ENCODE assay signal across 32 mouse cellular contexts in the genomic region with DNA sequence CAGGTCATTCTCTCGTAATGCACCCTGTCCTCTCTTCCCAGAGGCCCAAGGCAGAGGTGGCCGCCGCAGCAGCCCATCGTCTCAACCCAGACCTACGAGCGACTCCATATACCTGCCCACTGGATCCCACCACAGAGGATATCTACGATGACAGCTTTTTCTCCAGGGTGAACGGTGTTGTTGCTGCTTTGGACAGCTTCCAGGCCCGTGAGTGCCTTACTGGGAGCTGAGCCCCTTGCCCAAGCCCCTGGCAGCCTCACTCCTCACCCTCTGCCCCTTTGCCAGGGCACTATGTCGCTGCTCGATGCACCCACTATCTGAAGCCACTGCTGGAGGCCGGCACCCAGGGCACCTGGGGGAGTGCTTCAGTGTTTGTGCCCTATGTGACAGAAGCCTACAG. TPM values are rescaled to one million over a fixed set of nuclear protein-coding genes. Genes with fewer than 3 reads are reported as not detected.
DNase-seq lines count a peak whose midpoint lies in the region; ATAC-seq lines count a peak whose summit lies in the region.
"Had no signal": no experiment of that assay in that cellular context is flagged by ENCODE, and none has a peak within 500 bp of the region (broad histone marks: within the 10 kb centered on the region; RNA-seq: fewer than 3 reads in every experiment).

No protein-coding gene starts in this region.

- peaks cover 85% of the 10 kb centered on the region for H3K4me1 ChIP-seq in heart, embryonic 10.5 days
- H3K4me1 ChIP-seq in midbrain, embryonic 10.5 days: peaks cover 33% of the 10 kb centered on the region
- peaks cover 2% of the 10 kb centered on the region; the same call in 1 of the 2 replicates for H3K4me1 ChIP-seq in midbrain, embryonic 16.5 days (ENCODE audit: control insufficient read depth, insufficient read depth, low read length)
- peaks cover 97% of the 10 kb centered on the region for H3K4me1 ChIP-seq in liver, embryonic 13.5 days (replicated peaks)

- intact Hi-C loops in heart, postnatal 14 days (cut with DNase I): no loop called here

- H3K4me3 ChIP-seq in heart, embryonic 10.5 days: no peak overlapping the region
- no peak overlapping the region for H3K4me3 ChIP-seq in midbrain, embryonic 10.5 days
- H3K4me3 ChIP-seq in midbrain, embryonic 16.5 days (ENCODE audit: low read depth, low read length): no peak overlapping the region
- H3K4me3 ChIP-seq in liver, embryonic 13.5 days (replicated peaks): no peak overlapping the region; the same call in 1 of the 2 replicates
- H3K4me3 ChIP-seq: forebrain, embryonic 15.5 days; hindbrain, embryonic 15.5 days; midbrain, embryonic 15.5 days had no signal

- DNase-seq in heart, embryonic 10.5 days (ENCODE audit: low spot score): no peak
- no peak for DNase-seq in heart, postnatal 14 days
- DNase-seq in midbrain, embryonic 10.5 days (ENCODE audit: low spot score): no peak
- no peak for DNase-seq in liver, embryonic 13.5 days
- DNase-seq in cerebellum, adult 8-10 months: no peak
- no peak for DNase-seq in c-Kit-positive CD71-positive TER-119-positive erythroid progenitor cells, embryonic 14.5 days (ENCODE audit: low spot score)
- DNase-seq: adrenal gland, postnatal 14 days; cerebellum, adult 11-12 months; cerebellum, postnatal 10 days; gastrocnemius, postnatal 25 days; heart, postnatal 4 days; kidney, adult 11 months; kidney, postnatal 14 days; layer of hippocampus, adult 9-11 months; lung, adult 18-20 months; lung, postnatal 4 days; right cerebral cortex, postnatal 4 days; thymus, adult 18-20 months; thymus, postnatal 36 days had no signal

- peak overlapping the region; percentile 92 for H3K27ac ChIP-seq in heart, embryonic 10.5 days
- 0 out of 2 replicates have a peak overlapping the region, but pooled peaks have one; percentile 9 for H3K27ac ChIP-seq in midbrain, embryonic 10.5 days (replicated peaks)
- H3K27ac ChIP-seq in midbrain, embryonic 16.5 days (ENCODE audit: low read length): no peak overlapping the region
- H3K27ac ChIP-seq in liver, embryonic 13.5 days: peak overlapping the region; percentile 98
- H3K27ac ChIP-seq: forebrain, embryonic 15.5 days; hindbrain, embryonic 15.5 days; midbrain, embryonic 15.5 days; stomach, postnatal 0 days had no signal

- H3K9ac ChIP-seq in midbrain, embryonic 16.5 days (ENCODE audit: low read depth, low read length): no peak overlapping the region
- H3K9ac ChIP-seq in liver, embryonic 13.5 days: 0 out of 2 replicates have a peak overlapping the region, but pooled peaks have one; percentile 31
- H3K9ac ChIP-seq: forebrain, embryonic 15.5 days; hindbrain, embryonic 15.5 days; midbrain, embryonic 15.5 days had no signal

- peaks cover 25% of the 10 kb centered on the region for H3K36me3 ChIP-seq in heart, embryonic 10.5 days
- no peaks in the 10 kb centered on the region for H3K36me3 ChIP-seq in midbrain, embryonic 10.5 days
- no peaks in the 10 kb centered on the region for H3K36me3 ChIP-seq in midbrain, embryonic 16.5 days (ENCODE audit: control insufficient read depth, insufficient read depth, low read length)
- peaks cover 73% of the 10 kb centered on the region for H3K36me3 ChIP-seq in liver, embryonic 13.5 days
- H3K36me3 ChIP-seq: forebrain, embryonic 15.5 days; hindbrain, embryonic 15.5 days; midbrain, embryonic 15.5 days had no signal

- ATAC-seq in midbrain, embryonic 16.5 days: no peak
- ATAC-seq in liver, embryonic 13.5 days (ENCODE audit: low read depth): no peak
- ATAC-seq: CD4-positive, CD25-positive, alpha-beta regulatory T cell, adult 4 months; forebrain, embryonic 15.5 days; inflammation-experienced regulatory T-cells, adult 6 months; lung, postnatal 0 days; midbrain, embryonic 15.5 days had no signal

- WGBS in heart, embryonic 10.5 days: 89% methylated on average over 12 of the region's 12 CpGs
- 91% methylated on average over 12 of the region's 12 CpGs for WGBS in midbrain, embryonic 10.5 days
- 89% methylated on average over 12 of the region's 12 CpGs for WGBS in midbrain, embryonic 16.5 days
- 90% methylated on average over 12 of the region's 12 CpGs for WGBS in liver, embryonic 13.5 days (ENCODE audit: insufficient replicate concordance)

- no peaks in the 10 kb centered on the region for H3K9me3 ChIP-seq in heart, embryonic 10.5 days
- no peaks in the 10 kb centered on the region for H3K9me3 ChIP-seq in midbrain, embryonic 10.5 days (replicated peaks)
- no peaks in the 10 kb centered on the region for H3K9me3 ChIP-seq in midbrain, embryonic 16.5 days (replicated peaks; ENCODE audit: control insufficient read depth, low read length, poor library complexity, severe bottlenecking)
- H3K9me3 ChIP-seq in liver, embryonic 13.5 days (replicated peaks): no peaks in the 10 kb centered on the region
- H3K9me3 ChIP-seq: forebrain, embryonic 15.5 days; hindbrain, embryonic 15.5 days; midbrain, embryonic 15.5 days had no signal

- no peak overlapping the region for H3K4me2 ChIP-seq in midbrain, embryonic 16.5 days (ENCODE audit: low read length)
- H3K4me2 ChIP-seq in liver, embryonic 13.5 days: peak overlapping the region; percentile 93; the same call in 1 of the 2 replicates
- H3K4me2 ChIP-seq: forebrain, embryonic 15.5 days; hindbrain, embryonic 15.5 days; midbrain, embryonic 15.5 days had no signal

- H3K27me3 ChIP-seq in heart, embryonic 10.5 days (ENCODE audit: insufficient read depth, poor library complexity, severe bottlenecking): no peaks in the 10 kb centered on the region
- H3K27me3 ChIP-seq in midbrain, embryonic 10.5 days (ENCODE audit: low read depth, poor library complexity, severe bottlenecking): peaks cover 14% of the 10 kb centered on the region
- H3K27me3 ChIP-seq in midbrain, embryonic 16.5 days (ENCODE audit: control insufficient read depth, insufficient read depth, low read depth, low read length): peaks cover under 1% of the 10 kb centered on the region; the same call in 1 of the 2 replicates
- no peaks in the 10 kb centered on the region for H3K27me3 ChIP-seq in liver, embryonic 13.5 days
- H3K27me3 ChIP-seq: forebrain, embryonic 15.5 days; midbrain, embryonic 15.5 days had no signal

RNA-seq across cellular contexts. Expression of gene Uba7, which starts 3.5 kb away (rescaled TPM):
- polyA plus RNA-seq in heart, embryonic 10.5 days (2016; fragmentation: Nextera tagmentation; extraction: Ambion mirVana): 29.4 and 33.6 TPM in 2 replicates
- 10 to 100 TPM; 13.8 to 19.6 TPM for total RNA-seq in heart, postnatal 14 days (2021)
- polyA plus RNA-seq in midbrain, embryonic 10.5 days (2016; fragmentation: Nextera tagmentation; extraction: Ambion mirVana): 6.5 and 8.1 TPM in 2 replicates
- 3.7 and 4.7 TPM in 2 replicates for polyA plus RNA-seq in midbrain, embryonic 16.5 days (2015; fragmentation: Nextera tagmentation; extraction: Ambion mirVana)
- polyA plus RNA-seq in liver, embryonic 13.5 days (2015; fragmentation: Nextera tagmentation; extraction: Ambion mirVana): 56.5 and 56.9 TPM in 2 replicates

RNA-seq across cellular contexts. Expression of gene Gm20661, which starts 4.0 kb away (rescaled TPM):
- polyA plus RNA-seq in heart, embryonic 10.5 days (2016; fragmentation: Nextera tagmentation; extraction: Ambion mirVana): 2.2 and 3.4 TPM in 2 replicates
- under 1 TPM; 0.61 to 0.65 TPM for total RNA-seq in heart, postnatal 14 days (2021)
- 0.83 and 1.2 TPM in 2 replicates for polyA plus RNA-seq in midbrain, embryonic 10.5 days (2016; fragmentation: Nextera tagmentation; extraction: Ambion mirVana)
- 0.65 and 0.67 TPM in 2 replicates for polyA plus RNA-seq in midbrain, embryonic 16.5 days (2015; fragmentation: Nextera tagmentation; extraction: Ambion mirVana)
- 0.53 and 0.56 TPM in 2 replicates for polyA plus RNA-seq in liver, embryonic 13.5 days (2015; fragmentation: Nextera tagmentation; extraction: Ambion mirVana)
- total RNA-seq: common myeloid progenitor, adult 5-6 weeks; gastrocnemius, adult 18-20 months; gastrocnemius, postnatal 25 days; neutrophil, adult 5-6 weeks had no signal
- polyA plus RNA-seq: CD4-positive, CD25-positive, alpha-beta regulatory T cell, adult 4 months; inflammation-experienced regulatory T-cells, adult 6 months had no signal

RNA-seq across cellular contexts. Expression of gene Inka1, which starts 6.9 kb away (rescaled TPM):
- 58.7 and 71.1 TPM in 2 replicates for polyA plus RNA-seq in heart, embryonic 10.5 days (2016; fragmentation: Nextera tagmentation; extraction: Ambion mirVana)
- 10 to 100 TPM; 11.1 to 12.7 TPM for total RNA-seq in heart, postnatal 14 days (2021)
- 29.7 and 32.1 TPM in 2 replicates for polyA plus RNA-seq in midbrain, embryonic 10.5 days (2016; fragmentation: Nextera tagmentation; extraction: Ambion mirVana)
- 16.7 and 17.6 TPM in 2 replicates for polyA plus RNA-seq in midbrain, embryonic 16.5 days (2015; fragmentation: Nextera tagmentation; extraction: Ambion mirVana)
- polyA plus RNA-seq in liver, embryonic 13.5 days (2015; fragmentation: Nextera tagmentation; extraction: Ambion mirVana): 55.7 and 60.5 TPM in 2 replicates

RNA-seq across cellular contexts. Expression of gene Cdhr4, which starts 13.5 kb away (rescaled TPM):
- polyA plus RNA-seq in heart, embryonic 10.5 days (2016; fragmentation: Nextera tagmentation; extraction: Ambion mirVana): 4.0 and 5.2 TPM in 2 replicates
- total RNA-seq in heart, postnatal 14 days (2021): 1 to 10 TPM; 2.4 to 2.7 TPM
- polyA plus RNA-seq in midbrain, embryonic 10.5 days (2016; fragmentation: Nextera tagmentation; extraction: Ambion mirVana): 2.2 and 3.2 TPM in 2 replicates
- 1.2 and 1.4 TPM in 2 replicates for polyA plus RNA-seq in midbrain, embryonic 16.5 days (2015; fragmentation: Nextera tagmentation; extraction: Ambion mirVana)
- 1.1 and 1.2 TPM in 2 replicates for polyA plus RNA-seq in liver, embryonic 13.5 days (2015; fragmentation: Nextera tagmentation; extraction: Ambion mirVana)
- total RNA-seq: gastrocnemius, adult 18-20 months; neutrophil, adult 5-6 weeks had no signal

RNA-seq across cellular contexts. Expression of gene Gm20662, which starts 17.3 kb away (rescaled TPM):
- polyA plus RNA-seq in heart, embryonic 10.5 days (2016; fragmentation: Nextera tagmentation; extraction: Ambion mirVana): 0.69 and 1.0 TPM in 2 replicates
- under 1 TPM; 0.50 to 0.98 TPM for total RNA-seq in heart, postnatal 14 days (2021)
- 0.07 TPM in 1 of 2 replicates, not detected in the other for polyA plus RNA-seq in midbrain, embryonic 10.5 days (2016; fragmentation: Nextera tagmentation; extraction: Ambion mirVana)
- 0.83 and 0.97 TPM in 2 replicates for polyA plus RNA-seq in midbrain, embryonic 16.5 days (2015; fragmentation: Nextera tagmentation; extraction: Ambion mirVana)
- polyA plus RNA-seq in liver, embryonic 13.5 days (2015; fragmentation: Nextera tagmentation; extraction: Ambion mirVana): 0.44 and 0.48 TPM in 2 replicates
- total RNA-seq: adrenal gland, postnatal 14 days; common myeloid progenitor, adult 5-6 weeks; gastrocnemius, adult 18-20 months; gastrocnemius, postnatal 25 days; heart, adult 8-10 months had no signal
- polyA plus RNA-seq: CD4-positive, CD25-positive, alpha-beta regulatory T cell, adult 4 months; embryonic facial prominence, embryonic 14.5 days; forebrain, embryonic 15.5 days; hindbrain, embryonic 15.5 days; inflammation-experienced regulatory T-cells, adult 6 months had no signal
